Mouse (Mus musculus) lung, embryonic 16.5 days (tissue): Measurements from ENCODE around the gene Dnah6. TPM values are rescaled to one million over a fixed set of nuclear protein-coding genes. Genes with fewer than 3 reads are reported as not detected.

ENCODE experiments used
- ATAC-seq: fragments of 200-750 bp; cut with Nextera tagmentation; 2 replicates; pipeline ENCODE4 v1.8.0; 2017; ENCODE audit warnings: low read depth, mild to moderate bottlenecking, moderate library complexity
- H3K27ac ChIP-seq: fragments of 300-500 bp; sonication (generic); 2 replicates; pipeline ENCODE4 v1.5.1; 2014; ENCODE audit warnings: mild to moderate bottlenecking, control low read depth, low read length
- H3K27me3 ChIP-seq: fragments of 300-500 bp; sonication (generic); 2 replicates; pipeline ENCODE4 v1.6.1; 2014; ENCODE audit warnings: low read depth, low read length, mixed read lengths; ENCODE audit not compliant: control insufficient read depth, insufficient read depth
- H3K36me3 ChIP-seq: fragments of 300-500 bp; sonication (generic); 2 replicates; pipeline ENCODE4 v1.6.1; 2014; ENCODE audit warnings: low read length; ENCODE audit not compliant: control insufficient read depth, insufficient read depth
- H3K4me1 ChIP-seq: fragments of 300-500 bp; sonication (generic); replicated peaks from 2 replicates; pipeline ENCODE4 v1.6.1; 2014; ENCODE audit warnings: low read length, mixed read lengths; ENCODE audit not compliant: control insufficient read depth, insufficient read depth
- H3K4me2 ChIP-seq: fragments of 300-500 bp; sonication (generic); 2 replicates; pipeline ENCODE4 v1.6.1; 2014; ENCODE audit warnings: low read depth, low read length, control low read depth
- H3K4me3 ChIP-seq: fragments of 300-500 bp; sonication (generic); 2 replicates; pipeline ENCODE4 v1.5.1; 2014; ENCODE audit warnings: mild to moderate bottlenecking, low read length, control low read depth
- H3K9ac ChIP-seq: fragments of 300-500 bp; sonication (generic); 2 replicates; pipeline ENCODE4 v1.6.1; 2014; ENCODE audit warnings: low read length, control low read depth
- H3K9me3 ChIP-seq: fragments of 300-500 bp; sonication (generic); 2 replicates; pipeline ENCODE4 v1.6.1; 2016; ENCODE audit warnings: low read length; ENCODE audit not compliant: control insufficient read depth
- WGBS: fragments of 180-500 bp; shearing (Covaris S2); extraction: QIAGEN DNeasy Blood & Tissue Kit; methylation state at CpG from one replicate; pipeline ENCODE4 v1.1.7; 2014; 5-methylcytosine and 5-hydroxymethylcytosine counted together
- polyA plus RNA-seq: library from polyadenylated mRNA; unstranded; fragments of >200 nt; fragmentation: Nextera tagmentation; extraction: Ambion mirVana; gene quantifications from 2 replicates; pipeline ENCODE4 v1.2.1, GENCODE M21; 2015

Dnah6 gene
- polyA plus RNA-seq, 1 experiment from 2014 or later = 0.54 TPM

- H3K4me2 ChIP-seq = no peak overlapping the region
- no peak for ATAC-seq
- H3K4me1 ChIP-seq = peaks cover 3% of the 10 kb centered on the region; the same call in 1 of the 2 replicates
- no peak overlapping the region for H3K4me3 ChIP-seq
- H3K36me3 ChIP-seq = no peaks in the 10 kb centered on the region
- no peak overlapping the region for H3K9ac ChIP-seq
- 27% methylated on average over 3 of the region's 3 CpGs for WGBS
- no peaks in the 10 kb centered on the region for H3K27me3 ChIP-seq
- peak overlapping the region; percentile 61 for H3K27ac ChIP-seq
- no peaks in the 10 kb centered on the region for H3K9me3 ChIP-seq
Measured at GRCm38 (mm10) chr6:73071214-73071613, 150.2 kb downstream of the Dnah6 start.

- no peaks in the 10 kb centered on the region for H3K27me3 ChIP-seq
- H3K27ac ChIP-seq = peak overlapping the region; percentile 61
- H3K4me3 ChIP-seq = no peak overlapping the region
- ATAC-seq = peak; percentile 83
- H3K36me3 ChIP-seq = no peaks in the 10 kb centered on the region
- WGBS = 26% methylated on average over 6 of the region's 6 CpGs
- no peak overlapping the region for H3K4me2 ChIP-seq
- H3K4me1 ChIP-seq = peaks cover 3% of the 10 kb centered on the region; the same call in 1 of the 2 replicates
- H3K9ac ChIP-seq = no peak overlapping the region
- H3K9me3 ChIP-seq = no peaks in the 10 kb centered on the region
Measured at GRCm38 (mm10) chr6:73070663-73071062, 150.8 kb downstream of the Dnah6 start.

- Histone ChIP-seq H3K27me3 (no peaks in the 10 kb centered on the region), H3K9ac (no peak overlapping the region), H3K9me3 (no peaks in the 10 kb centered on the region), H3K4me2 (no peak overlapping the region), H3K4me1 (no peaks in the 10 kb centered on the region), H3K36me3 (no peaks in the 10 kb centered on the region), H3K27ac (no peak overlapping the region), H3K4me3 (no peak overlapping the region)
- 56% methylated on average over 3 of the region's 3 CpGs for WGBS
- ATAC-seq = no peak
Measured at GRCm38 (mm10) chr6:73064551-73064950, 156.9 kb downstream of the Dnah6 start.

- Histone ChIP-seq H3K9me3 (peaks cover 10% of the 10 kb centered on the region), H3K9ac (no peak overlapping the region), H3K4me1 (no peaks in the 10 kb centered on the region), H3K4me2 (no peak overlapping the region), H3K4me3 (no peak overlapping the region), H3K36me3 (no peaks in the 10 kb centered on the region), H3K27ac (no peak overlapping the region), H3K27me3 (no peaks in the 10 kb centered on the region)
- 85% methylated on average over 7 of the region's 7 CpGs for WGBS
- peak; percentile 34; the same call in 1 of the 2 replicates for ATAC-seq
Measured at GRCm38 (mm10) chr6:73059596-73060121, 161.8 kb downstream of the Dnah6 start.

GRCm38 (mm10) chr6:73059162-73059561 is 162.3 kb downstream of the Dnah6 start:
- 84% methylated on average over 4 of the region's 4 CpGs for WGBS
- H3K9me3 ChIP-seq = peaks cover 10% of the 10 kb centered on the region

GRCm38 (mm10) chr6:73055347-73055746 is 166.1 kb downstream of the Dnah6 start:
- no peak overlapping the region for H3K4me2 ChIP-seq
- H3K27me3 ChIP-seq = no peaks in the 10 kb centered on the region
- no peak overlapping the region for H3K27ac ChIP-seq
- WGBS = 77% methylated on average over 6 of the region's 6 CpGs
- H3K36me3 ChIP-seq = no peaks in the 10 kb centered on the region
- H3K9me3 ChIP-seq = peaks cover 10% of the 10 kb centered on the region
- H3K4me3 ChIP-seq = no peak overlapping the region
- no peaks in the 10 kb centered on the region for H3K4me1 ChIP-seq
- H3K9ac ChIP-seq = no peak overlapping the region
- no peak for ATAC-seq

More at GRCm38 (mm10) chr6:73059162-73059561, 162.3 kb downstream of the Dnah6 start:
- ATAC-seq = no peak
- no peak overlapping the region for H3K4me2 ChIP-seq
- H3K4me3 ChIP-seq = no peak overlapping the region
- H3K4me1 ChIP-seq = no peaks in the 10 kb centered on the region
- no peaks in the 10 kb centered on the region for H3K27me3 ChIP-seq
- no peak overlapping the region for H3K9ac ChIP-seq
- no peaks in the 10 kb centered on the region for H3K36me3 ChIP-seq
- H3K27ac ChIP-seq = no peak overlapping the region

- Histone ChIP-seq H3K4me2 (no peak overlapping the region), H3K27ac (no peak overlapping the region), H3K27me3 (no peaks in the 10 kb centered on the region), H3K4me3 (no peak overlapping the region), H3K9me3 (peaks cover 10% of the 10 kb centered on the region), H3K9ac (no peak overlapping the region), H3K4me1 (no peaks in the 10 kb centered on the region), H3K36me3 (no peaks in the 10 kb centered on the region)
- 63% methylated on average over 6 of the region's 6 CpGs for WGBS
- no peak for ATAC-seq
Measured at GRCm38 (mm10) chr6:73054807-73055206, 166.6 kb downstream of the Dnah6 start.

- WGBS = 94% methylated on average over 9 of the region's 9 CpGs
- no peak overlapping the region for H3K4me3 ChIP-seq
- H3K4me2 ChIP-seq = no peak overlapping the region
- no peaks in the 10 kb centered on the region for H3K27me3 ChIP-seq
- H3K9ac ChIP-seq = no peak overlapping the region
- no peaks in the 10 kb centered on the region for H3K4me1 ChIP-seq
- no peak overlapping the region for H3K27ac ChIP-seq
- ATAC-seq = no peak
- H3K9me3 ChIP-seq = peaks cover 10% of the 10 kb centered on the region
- H3K36me3 ChIP-seq = no peaks in the 10 kb centered on the region
Measured at GRCm38 (mm10) chr6:73053526-73053925, 167.9 kb downstream of the Dnah6 start.

- Histone ChIP-seq H3K27me3 (no peaks in the 10 kb centered on the region), H3K36me3 (no peaks in the 10 kb centered on the region), H3K9ac (no peak overlapping the region), H3K9me3 (no peaks in the 10 kb centered on the region), H3K4me2 (no peak overlapping the region), H3K4me3 (no peak overlapping the region), H3K27ac (no peak overlapping the region), H3K4me1 (no peaks in the 10 kb centered on the region)
- whole genome bisulfite sequencing = 60% methylated on average over 7 of the region's 7 CpGs
- no peak for ATAC-seq
Measured at GRCm38 (mm10) chr6:73047259-73047658, 174.2 kb downstream of the Dnah6 start.

GRCm38 (mm10) chr6:73045944-73046343 is 175.5 kb downstream of the Dnah6 start:
- Histone ChIP-seq H3K27ac (no peak overlapping the region), H3K4me1 (no peaks in the 10 kb centered on the region), H3K9ac (no peak overlapping the region), H3K9me3 (no peaks in the 10 kb centered on the region), H3K27me3 (no peaks in the 10 kb centered on the region), H3K4me2 (no peak overlapping the region), H3K4me3 (no peak overlapping the region), H3K36me3 (no peaks in the 10 kb centered on the region)
- no peak for ATAC-seq
- WGBS = 66% methylated on average over 3 of the region's 3 CpGs
